Mouse (Mus musculus) small intestine, adult 2 months (tissue): Measurements from ENCODE around the gene Dab1.

Source experiments
- CTCF ChIP-seq: fragments of 200-500 bp; IDR thresholded peaks from 2 replicates; pipeline ENCODE4 v1.5.1; 2012; ENCODE audit warnings: low read depth, mild to moderate bottlenecking, control low read depth, inconsistent platforms, low read length, moderate library complexity, mixed read lengths; ENCODE audit not compliant: insufficient replicate concordance, insufficient read length; ENCODE audit errors: extremely low read depth
- POLR2A ChIP-seq: fragments of 200-500 bp; IDR thresholded peaks from 2 replicates; pipeline ENCODE4 v1.6.1; 2012; ENCODE audit warnings: low read depth, mild to moderate bottlenecking, control low read depth, inconsistent platforms, low read length, moderate library complexity

- TF ChIP-seq POLR2A (no peak), CTCF (no peak)
These were observed 1078.5 kb downstream of the Dab1 start for GRCm38 (mm10) chr4:104697703-104698102.
